In genomic region chr2:158067260-158067824, GRCm38 (mm10) we compare ENCODE assay signal across 31 mouse cellular contexts. TPM values are rescaled to one million over a fixed set of nuclear protein-coding genes. Genes with fewer than 3 reads are reported as not detected.
DNase-seq lines count a peak whose midpoint lies in the region; ATAC-seq and TF ChIP-seq lines count a peak whose summit lies in the region.
"Had no signal": no experiment of that assay in that cellular context is flagged by ENCODE, and none has a peak within 500 bp of the region (broad histone marks: within the 10 kb centered on the region; RNA-seq: fewer than 3 reads in every experiment).

No protein-coding gene starts in this region.

- no peak for TF ChIP-seq POLR2A in lung, adult 2 months (IDR thresholded peaks at IDR 0.05; ENCODE audit: borderline replicate concordance, extremely low read depth, low read depth, low read length)

- no peak for ATAC-seq in heart, embryonic 15.5 days (replicated peaks; ENCODE audit: insufficient number of reproducible peaks, insufficient read depth, low FRiP score, low read depth)
- ATAC-seq in lung, embryonic 14.5 days (ENCODE audit: insufficient read depth): no peak
- ATAC-seq: forebrain, embryonic 15.5 days; hindbrain, postnatal 0 days; intestine, embryonic 15.5 days; liver, embryonic 12.5 days; liver, postnatal 0 days; midbrain, embryonic 16.5 days; Patski had no signal

- H3K9ac ChIP-seq in heart, embryonic 15.5 days: no peak overlapping the region
- no peak overlapping the region for H3K9ac ChIP-seq in lung, embryonic 14.5 days
- H3K9ac ChIP-seq: embryonic facial prominence, embryonic 13.5 days; forebrain, embryonic 15.5 days; hindbrain, embryonic 12.5 days; intestine, embryonic 15.5 days; liver, embryonic 12.5 days; liver, postnatal 0 days had no signal

- H3K4me3 ChIP-seq in heart, embryonic 10.5 days: no peak overlapping the region
- no peak overlapping the region for H3K4me3 ChIP-seq in heart, embryonic 15.5 days
- no peak overlapping the region for H3K4me3 ChIP-seq in lung, embryonic 14.5 days (ENCODE audit: low read depth, low read length)
- H3K4me3 ChIP-seq in lung, adult 2 months (replicated peaks; ENCODE audit: extremely low read depth, low read depth, low read length): no peak overlapping the region
- H3K4me3 ChIP-seq: embryonic facial prominence, embryonic 13.5 days; forebrain, embryonic 10.5 days; forebrain, embryonic 15.5 days; hindbrain, embryonic 12.5 days; intestine, embryonic 15.5 days; liver, embryonic 12.5 days had no signal

- peaks cover 58% of the 10 kb centered on the region for H3K4me1 ChIP-seq in heart, embryonic 10.5 days
- peaks cover 45% of the 10 kb centered on the region for H3K4me1 ChIP-seq in heart, embryonic 15.5 days (replicated peaks)
- H3K4me1 ChIP-seq in lung, embryonic 14.5 days (ENCODE audit: insufficient read depth): no peaks in the 10 kb centered on the region
- peaks cover 6% of the 10 kb centered on the region; the same call in 1 of the 2 replicates for H3K4me1 ChIP-seq in lung, adult 2 months (ENCODE audit: control insufficient read depth, insufficient read depth, low read length)
- H3K4me1 ChIP-seq: liver, embryonic 12.5 days had no signal

- H3K27ac ChIP-seq in heart, embryonic 10.5 days: peak overlapping the region; percentile 84
- H3K27ac ChIP-seq in heart, embryonic 15.5 days: peak overlapping the region; percentile 83
- H3K27ac ChIP-seq in lung, embryonic 14.5 days (ENCODE audit: low read depth): no peak overlapping the region
- H3K27ac ChIP-seq: forebrain, embryonic 10.5 days; hindbrain, postnatal 0 days; intestine, embryonic 15.5 days; liver, embryonic 12.5 days; stomach, postnatal 0 days had no signal

- DNase-seq in heart, embryonic 10.5 days (ENCODE audit: low spot score): no peak
- no peak for DNase-seq in heart, postnatal 4 days
- DNase-seq in heart, adult 8-10 months (ENCODE audit: low spot score): no peak
- no peak for DNase-seq in lung, embryonic 14.5 days
- no peak for DNase-seq in lung, adult 2 months
- DNase-seq in retina, postnatal 1 day: no peak
- DNase-seq in cerebellum, postnatal 4 days (ENCODE audit: low spot score in 2 of 2): no peak
- DNase-seq: adrenal gland, postnatal 10 days; cerebellum, adult 11 months; cerebellum, adult 9-10 months; gastrocnemius, postnatal 10 days; kidney, adult 8-10 months; kidney, postnatal 10 days; layer of hippocampus, postnatal 36 days; left cerebral cortex, postnatal 4 days; liver, postnatal 0 days; right cerebral cortex, adult 18-20 months; thymus, adult 18-20 months; thymus, postnatal 25 days had no signal

- H3K9me3 ChIP-seq in heart, embryonic 10.5 days: no peaks in the 10 kb centered on the region
- no peaks in the 10 kb centered on the region for H3K9me3 ChIP-seq in heart, embryonic 15.5 days (replicated peaks)
- H3K9me3 ChIP-seq in lung, embryonic 14.5 days (ENCODE audit: low read depth, low read length): no peaks in the 10 kb centered on the region
- H3K9me3 ChIP-seq: embryonic facial prominence, embryonic 13.5 days; forebrain, embryonic 10.5 days; forebrain, embryonic 15.5 days; hindbrain, embryonic 12.5 days; intestine, embryonic 15.5 days; liver, embryonic 12.5 days had no signal

- no peak overlapping the region; the same call in 1 of the 2 replicates for H3K4me2 ChIP-seq in heart, embryonic 15.5 days
- no peak overlapping the region for H3K4me2 ChIP-seq in lung, embryonic 14.5 days
- H3K4me2 ChIP-seq: embryonic facial prominence, embryonic 13.5 days; forebrain, embryonic 15.5 days; hindbrain, embryonic 12.5 days; intestine, embryonic 15.5 days; liver, embryonic 12.5 days; midbrain, embryonic 11.5 days had no signal

- peak; percentile 7; the same call in 1 of the 2 replicates for TF ChIP-seq CTCF in lung, embryonic 14.5 days (IDR thresholded peaks at IDR 0.05; ENCODE audit: low read depth)
- no peak for TF ChIP-seq CTCF in lung, adult 2 months (IDR thresholded peaks at IDR 0.05; ENCODE audit: insufficient read depth, low read length)

- WGBS in heart, embryonic 10.5 days: 90% methylated on average over 5 of the region's 5 CpGs
- WGBS in heart, embryonic 15.5 days: 90% methylated on average over 5 of the region's 5 CpGs
- 91% methylated on average over 5 of the region's 5 CpGs for WGBS in lung, embryonic 14.5 days
- WGBS in lung, adult 2 months: 77% methylated on average over 5 of the region's 5 CpGs

- H3K27me3 ChIP-seq in heart, embryonic 10.5 days (ENCODE audit: insufficient read depth, poor library complexity, severe bottlenecking): no peaks in the 10 kb centered on the region
- no peaks in the 10 kb centered on the region for H3K27me3 ChIP-seq in heart, embryonic 15.5 days
- H3K27me3 ChIP-seq in lung, embryonic 14.5 days (ENCODE audit: insufficient read depth, low read length): no peaks in the 10 kb centered on the region
- H3K27me3 ChIP-seq: embryonic facial prominence, embryonic 13.5 days; forebrain, embryonic 15.5 days; hindbrain, embryonic 12.5 days; intestine, embryonic 15.5 days; liver, embryonic 12.5 days; Patski had no signal

- H3K36me3 ChIP-seq in heart, embryonic 10.5 days: peaks cover 43% of the 10 kb centered on the region
- H3K36me3 ChIP-seq in heart, embryonic 15.5 days: 0 out of 2 replicates have a peak, but pooled peaks cover 9% of the 10 kb centered on the region
- H3K36me3 ChIP-seq in lung, embryonic 14.5 days (ENCODE audit: insufficient read depth): peaks cover 74% of the 10 kb centered on the region
- H3K36me3 ChIP-seq: intestine, embryonic 15.5 days had no signal

RNA-seq across cellular contexts. Expression of gene Rprd1b, which starts 39.0 kb away (rescaled TPM):
- polyA plus RNA-seq in heart, embryonic 10.5 days (2016; fragmentation: Nextera tagmentation; extraction: Ambion mirVana): 36.9 and 42.1 TPM in 2 replicates
- total RNA-seq in heart, postnatal 4 days (2021): 10 to 100 TPM; 29.0 to 36.3 TPM
- polyA plus RNA-seq in heart, embryonic 15.5 days (2015; fragmentation: Nextera tagmentation; extraction: Ambion mirVana): 26.5 and 28.6 TPM in 2 replicates
- total RNA-seq in heart, adult 8-10 months (2022): 10 to 100 TPM; 25.3 to 30.1 (median 28.6) TPM
- polyA plus RNA-seq in lung, embryonic 14.5 days (2014; fragmentation: Nextera tagmentation; extraction: Ambion mirVana): 48.8 and 50.9 TPM in 2 replicates
- polyA plus RNA-seq in lung, adult 2 months (2012; rRNA removed): 15.9 and 17.0 TPM in 2 replicates

RNA-seq across cellular contexts. Expression of gene Tti1, which starts 39.1 kb away (rescaled TPM):
- 30.5 and 35.1 TPM in 2 replicates for polyA plus RNA-seq in heart, embryonic 10.5 days (2016; fragmentation: Nextera tagmentation; extraction: Ambion mirVana)
- total RNA-seq in heart, postnatal 4 days (2021): 10 to 100 TPM; 25.2 to 27.4 TPM
- 22.0 and 23.5 TPM in 2 replicates for polyA plus RNA-seq in heart, embryonic 15.5 days (2015; fragmentation: Nextera tagmentation; extraction: Ambion mirVana)
- total RNA-seq in heart, adult 8-10 months (2022): 10 to 100 TPM; 22.4 to 35.4 (median 29.9) TPM
- polyA plus RNA-seq in lung, embryonic 14.5 days (2014; fragmentation: Nextera tagmentation; extraction: Ambion mirVana): 25.9 and 27.3 TPM in 2 replicates
- 13.7 and 16.8 TPM in 2 replicates for polyA plus RNA-seq in lung, adult 2 months (2012; rRNA removed)
